Mouse (Mus musculus): ENCODE measurements at regions not wholly inside any gene's neighbourhood (a gene's known extent, or its start where the extent isn't known, plus 50 kb on each side); places are given as distances from the start of the nearest gene placed in this dataset.

GRCm38 (mm10) chr7:124670477-124670876, 687.8 kb downstream of the Hs3st4 start:
- TF ChIP-seq POLR2A (IDR thresholded peaks at IDR 0.05; ENCODE audit: borderline replicate concordance, extremely low read depth, insufficient read depth, insufficient read length), result no peak
- no peak overlapping the region for H3K27ac ChIP-seq (replicated peaks; ENCODE audit: low read depth, low read length)
- no peak overlapping the region for H3K4me2 ChIP-seq (replicated peaks; ENCODE audit: low read depth, low read length, severe bottlenecking)
- H3K36me3 ChIP-seq (ENCODE audit: control insufficient read depth, insufficient read depth, low read length), result no peaks in the 10 kb centered on the region
- DNase-seq (ENCODE audit: low spot score) (peak; percentile 12), ATAC-seq (ENCODE audit: low FRiP score, low read depth) (no peak)
- no peaks in the 10 kb centered on the region for H3K4me1 ChIP-seq (ENCODE audit: control insufficient read depth, insufficient read depth, low read length)
- no peaks in the 10 kb centered on the region for H3K9me3 ChIP-seq (ENCODE audit: control insufficient read depth, low read length)
- WGBS, result 59% methylated on average over 4 of the region's 4 CpGs
- H3K9ac ChIP-seq (ENCODE audit: low read depth, low read length, severe bottlenecking), result no peak overlapping the region
- no peak overlapping the region for H3K4me3 ChIP-seq (replicated peaks; ENCODE audit: low read length)
- H3K27me3 ChIP-seq (ENCODE audit: control insufficient read depth, insufficient read depth, low read length), result no peaks in the 10 kb centered on the region

- Histone ChIP-seq H3K27me3 (ENCODE audit: control insufficient read depth, insufficient read depth, low read length) (no peaks in the 10 kb centered on the region), H3K4me2 (replicated peaks; ENCODE audit: low read depth, low read length, severe bottlenecking) (no peak overlapping the region), H3K9me3 (ENCODE audit: control insufficient read depth, low read length) (no peaks in the 10 kb centered on the region), H3K27ac (replicated peaks; ENCODE audit: low read depth, low read length) (no peak overlapping the region), H3K4me3 (replicated peaks; ENCODE audit: low read length) (no peak overlapping the region), H3K9ac (ENCODE audit: low read depth, low read length, severe bottlenecking) (no peak overlapping the region), H3K36me3 (ENCODE audit: control insufficient read depth, insufficient read depth, low read length) (no peaks in the 10 kb centered on the region), H3K4me1 (ENCODE audit: control insufficient read depth, insufficient read depth, low read length) (no peaks in the 10 kb centered on the region)
- TF ChIP-seq POLR2A (IDR thresholded peaks at IDR 0.05; ENCODE audit: borderline replicate concordance, extremely low read depth, insufficient read depth, insufficient read length), result no peak
- ATAC-seq (ENCODE audit: low FRiP score, low read depth) (no peak), DNase-seq (ENCODE audit: low spot score) (no peak)
These were observed 688.4 kb downstream of the Hs3st4 start for GRCm38 (mm10) chr7:124671117-124671516.

- Histone ChIP-seq H3K4me3 (replicated peaks; ENCODE audit: low read length) (no peak overlapping the region), H3K4me2 (replicated peaks; ENCODE audit: low read depth, low read length, severe bottlenecking) (no peak overlapping the region), H3K36me3 (ENCODE audit: control insufficient read depth, insufficient read depth, low read length) (no peaks in the 10 kb centered on the region), H3K9ac (ENCODE audit: low read depth, low read length, severe bottlenecking) (no peak overlapping the region), H3K9me3 (ENCODE audit: control insufficient read depth, low read length) (no peaks in the 10 kb centered on the region), H3K4me1 (ENCODE audit: control insufficient read depth, insufficient read depth, low read length) (no peaks in the 10 kb centered on the region), H3K27me3 (ENCODE audit: control insufficient read depth, insufficient read depth, low read length) (no peaks in the 10 kb centered on the region), H3K27ac (replicated peaks; ENCODE audit: low read depth, low read length) (no peak overlapping the region)
- no peak for DNase-seq (ENCODE audit: low spot score)
- TF ChIP-seq POLR2A (IDR thresholded peaks at IDR 0.05; ENCODE audit: borderline replicate concordance, extremely low read depth, insufficient read depth, insufficient read length), result no peak
- 62% methylated on average over 3 of the region's 3 CpGs for WGBS
- no peak for ATAC-seq (ENCODE audit: low FRiP score, low read depth)
These were observed 694.3 kb downstream of the Hs3st4 start for GRCm38 (mm10) chr7:124676854-124677515.

GRCm38 (mm10) chr7:124680561-124680960, 697.9 kb downstream of the Hs3st4 start:
- ATAC-seq (ENCODE audit: low FRiP score, low read depth) (no peak), DNase-seq (ENCODE audit: low spot score) (no peak)
- no peak overlapping the region for H3K27ac ChIP-seq (replicated peaks; ENCODE audit: low read depth, low read length)
- no peaks in the 10 kb centered on the region for H3K36me3 ChIP-seq (ENCODE audit: control insufficient read depth, insufficient read depth, low read length)
- H3K9ac ChIP-seq (ENCODE audit: low read depth, low read length, severe bottlenecking), result no peak overlapping the region
- H3K4me1 ChIP-seq (ENCODE audit: control insufficient read depth, insufficient read depth, low read length), result no peaks in the 10 kb centered on the region
- H3K4me3 ChIP-seq (replicated peaks; ENCODE audit: low read length), result no peak overlapping the region
- no peaks in the 10 kb centered on the region for H3K9me3 ChIP-seq (ENCODE audit: control insufficient read depth, low read length)
- no peaks in the 10 kb centered on the region for H3K27me3 ChIP-seq (ENCODE audit: control insufficient read depth, insufficient read depth, low read length)
- no peak overlapping the region for H3K4me2 ChIP-seq (replicated peaks; ENCODE audit: low read depth, low read length, severe bottlenecking)
- no peak for TF ChIP-seq POLR2A (IDR thresholded peaks at IDR 0.05; ENCODE audit: borderline replicate concordance, extremely low read depth, insufficient read depth, insufficient read length)

- H3K4me2 ChIP-seq (replicated peaks; ENCODE audit: low read depth, low read length, severe bottlenecking), result no peak overlapping the region
- no peak overlapping the region for H3K27ac ChIP-seq (replicated peaks; ENCODE audit: low read depth, low read length)
- 83% methylated on average over 10 of the region's 10 CpGs for whole genome bisulfite sequencing
- H3K9ac ChIP-seq (ENCODE audit: low read depth, low read length, severe bottlenecking), result no peak overlapping the region
- H3K4me1 ChIP-seq (ENCODE audit: control insufficient read depth, insufficient read depth, low read length), result no peaks in the 10 kb centered on the region
- no peak for ATAC-seq (ENCODE audit: low FRiP score, low read depth)
- H3K36me3 ChIP-seq (ENCODE audit: control insufficient read depth, insufficient read depth, low read length), result no peaks in the 10 kb centered on the region
- no peak for DNase-seq (ENCODE audit: low spot score)
- H3K27me3 ChIP-seq (ENCODE audit: control insufficient read depth, insufficient read depth, low read length), result no peaks in the 10 kb centered on the region
- H3K4me3 ChIP-seq (replicated peaks; ENCODE audit: low read length), result no peak overlapping the region
- no peaks in the 10 kb centered on the region for H3K9me3 ChIP-seq (ENCODE audit: control insufficient read depth, low read length)
- no peak for TF ChIP-seq POLR2A (IDR thresholded peaks at IDR 0.05; ENCODE audit: borderline replicate concordance, extremely low read depth, insufficient read depth, insufficient read length)
These were observed 698.5 kb downstream of the Hs3st4 start for GRCm38 (mm10) chr7:124681212-124681611.

- Histone ChIP-seq H3K27ac (replicated peaks; ENCODE audit: low read depth, low read length) (no peak overlapping the region), H3K9me3 (ENCODE audit: control insufficient read depth, low read length) (no peaks in the 10 kb centered on the region), H3K4me3 (replicated peaks; ENCODE audit: low read length) (no peak overlapping the region), H3K27me3 (ENCODE audit: control insufficient read depth, insufficient read depth, low read length) (no peaks in the 10 kb centered on the region), H3K4me1 (ENCODE audit: control insufficient read depth, insufficient read depth, low read length) (no peaks in the 10 kb centered on the region), H3K4me2 (replicated peaks; ENCODE audit: low read depth, low read length, severe bottlenecking) (no peak overlapping the region), H3K36me3 (ENCODE audit: control insufficient read depth, insufficient read depth, low read length) (no peaks in the 10 kb centered on the region), H3K9ac (ENCODE audit: low read depth, low read length, severe bottlenecking) (no peak overlapping the region)
- DNase-seq (ENCODE audit: low spot score) (no peak), ATAC-seq (ENCODE audit: low FRiP score, low read depth) (no peak)
- 98% methylated on average over 2 of the region's 2 CpGs for WGBS
- TF ChIP-seq POLR2A (IDR thresholded peaks at IDR 0.05; ENCODE audit: borderline replicate concordance, extremely low read depth, insufficient read depth, insufficient read length), result no peak
These were observed 699.2 kb downstream of the Hs3st4 start for GRCm38 (mm10) chr7:124681820-124682219.

All from limb, embryonic 14.5 days (tissue).